Mouse (Mus musculus): ENCODE measurements around the gene Msto1.
A peak's percentile ranks its signal among the peaks of the same experiment; 100 is the strongest.
"Not testable (repeated sequence)": the region's sequence is repeated elsewhere in the genome, so short reads cannot be mapped to it uniquely, and the experiment has no call there.

Msto1 gene

GRCm38 (mm10) chr3:88913511-88914383, at the start of gene Msto1:
Gene Msto1, minus strand, starts transcription at chr3:88913999.
- peak; percentile 86 to 91 for DNase-seq (ENCODE audit: low spot score in 2 of 2)

- DNase-seq (ENCODE audit: low spot score in 2 of 2): not testable (repeated sequence)
These were observed 49.4 kb upstream of the Msto1 start for GRCm38 (mm10) chr3:88963211-88963610.

DNA sequence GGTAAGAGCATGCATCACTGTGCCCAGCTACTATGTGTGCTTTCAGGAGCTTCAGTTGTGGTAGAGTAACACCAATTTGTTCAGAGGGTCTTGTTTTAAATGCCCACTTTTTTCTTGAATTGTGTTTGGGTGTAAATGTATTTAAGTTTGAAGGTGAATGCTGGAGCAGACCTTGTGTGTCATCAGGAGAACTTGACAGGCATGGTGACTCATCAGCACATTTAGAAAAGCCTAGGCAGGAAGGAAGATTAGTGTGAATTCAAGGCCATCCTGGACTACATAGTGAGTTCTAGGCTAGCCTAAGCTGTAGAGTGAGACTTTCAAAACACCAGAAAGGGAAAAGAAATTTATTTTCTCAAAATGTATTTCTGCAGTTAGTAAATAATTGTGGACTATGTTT, 39.9 kb upstream of the Msto1 start:
- DNase-seq (ENCODE audit: low spot score in 2 of 2): no peak

DNA sequence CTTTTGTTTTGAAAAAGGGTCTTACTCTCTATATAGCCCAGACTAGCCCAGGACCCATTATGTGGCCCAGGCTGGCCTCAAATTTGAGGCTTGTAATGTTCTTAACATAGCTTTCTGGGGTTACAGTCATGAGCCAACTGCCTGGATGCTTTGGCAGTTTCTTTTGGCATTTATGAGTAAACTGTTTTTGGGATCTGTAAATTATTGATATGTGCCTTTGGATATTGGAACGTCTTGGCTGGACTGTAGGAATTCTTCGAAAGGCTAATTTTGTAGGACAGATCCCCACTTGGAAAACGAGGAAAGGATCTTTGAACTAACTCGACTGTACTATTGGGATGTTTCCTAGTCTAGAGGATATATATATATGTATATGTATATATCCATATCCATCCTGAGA, 39.4 kb upstream of the Msto1 start:
- no peak for DNase-seq (ENCODE audit: low spot score in 2 of 2)

DNA sequence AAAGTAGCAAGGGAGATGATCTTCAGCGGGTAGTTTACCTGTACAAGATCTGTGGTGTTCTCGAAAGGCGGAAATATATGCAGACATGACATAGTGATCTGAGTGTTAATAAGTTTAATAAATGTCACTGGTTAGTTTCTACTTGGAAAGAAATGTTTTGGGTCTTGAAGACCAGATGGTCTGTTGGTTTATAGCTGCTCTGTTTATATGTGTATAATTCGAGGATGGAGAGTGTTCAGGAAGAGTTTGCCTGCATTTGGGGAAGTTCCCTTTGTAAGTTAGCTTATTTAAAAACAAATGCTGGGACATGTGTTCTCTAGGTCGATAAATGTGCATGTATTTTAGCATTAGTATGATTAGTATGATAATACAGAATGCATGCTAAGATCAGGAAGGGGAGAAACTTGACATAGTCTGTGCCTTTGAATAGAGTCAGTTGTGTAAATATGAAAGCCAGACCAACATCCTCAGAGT, 37.6 kb upstream of the Msto1 start:
- no peak for DNase-seq (ENCODE audit: low spot score in 2 of 2)

DNA sequence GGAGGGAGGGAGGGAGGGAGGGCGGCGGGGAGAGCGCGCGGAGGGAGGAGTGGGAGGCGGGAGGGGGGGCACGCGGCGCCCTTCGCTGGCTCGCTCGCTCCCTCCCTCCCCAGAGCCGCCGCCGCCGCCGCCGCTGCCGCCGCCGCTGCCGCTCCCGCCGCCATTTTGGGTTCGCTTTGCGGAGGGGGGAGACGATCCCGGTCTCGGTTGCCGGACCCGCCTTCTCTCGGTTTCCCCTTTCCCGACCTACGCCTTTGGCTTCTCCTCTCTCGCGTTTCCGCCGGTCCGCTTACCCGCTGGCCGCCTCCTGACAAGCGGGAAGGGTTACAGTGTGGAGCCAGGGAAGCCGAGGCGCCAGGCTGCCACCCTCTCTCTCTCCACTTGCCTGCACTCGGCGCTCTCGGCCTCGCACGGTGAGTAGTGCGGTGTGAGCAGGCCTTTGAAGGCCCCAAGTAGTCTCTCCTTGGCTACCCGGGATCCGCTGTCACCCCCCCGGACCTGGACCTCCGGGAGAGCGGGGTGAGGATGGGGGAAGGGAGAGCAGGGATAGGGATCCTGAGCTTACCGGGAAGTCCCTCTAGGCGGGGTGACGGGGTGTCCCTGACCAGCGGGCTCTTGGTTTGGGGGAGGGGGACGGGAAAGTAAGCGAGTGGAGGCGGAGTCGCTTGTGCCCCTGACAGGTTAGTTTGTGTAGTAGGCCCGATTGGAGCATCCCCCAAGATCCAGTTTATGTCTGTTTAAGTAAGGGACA, 37.0 kb upstream of the Msto1 start, which contains the start of the genes Ash1l and Dap3:
Gene Ash1l (plus strand): TSS at position 47 of the 751 bp plus-strand sequence.
Gene Dap3 (minus strand): TSS at position 606 of the 751 bp plus-strand sequence.
- DNase-seq (ENCODE audit: low spot score in 2 of 2): peak; percentile 73 to 74

DNA sequence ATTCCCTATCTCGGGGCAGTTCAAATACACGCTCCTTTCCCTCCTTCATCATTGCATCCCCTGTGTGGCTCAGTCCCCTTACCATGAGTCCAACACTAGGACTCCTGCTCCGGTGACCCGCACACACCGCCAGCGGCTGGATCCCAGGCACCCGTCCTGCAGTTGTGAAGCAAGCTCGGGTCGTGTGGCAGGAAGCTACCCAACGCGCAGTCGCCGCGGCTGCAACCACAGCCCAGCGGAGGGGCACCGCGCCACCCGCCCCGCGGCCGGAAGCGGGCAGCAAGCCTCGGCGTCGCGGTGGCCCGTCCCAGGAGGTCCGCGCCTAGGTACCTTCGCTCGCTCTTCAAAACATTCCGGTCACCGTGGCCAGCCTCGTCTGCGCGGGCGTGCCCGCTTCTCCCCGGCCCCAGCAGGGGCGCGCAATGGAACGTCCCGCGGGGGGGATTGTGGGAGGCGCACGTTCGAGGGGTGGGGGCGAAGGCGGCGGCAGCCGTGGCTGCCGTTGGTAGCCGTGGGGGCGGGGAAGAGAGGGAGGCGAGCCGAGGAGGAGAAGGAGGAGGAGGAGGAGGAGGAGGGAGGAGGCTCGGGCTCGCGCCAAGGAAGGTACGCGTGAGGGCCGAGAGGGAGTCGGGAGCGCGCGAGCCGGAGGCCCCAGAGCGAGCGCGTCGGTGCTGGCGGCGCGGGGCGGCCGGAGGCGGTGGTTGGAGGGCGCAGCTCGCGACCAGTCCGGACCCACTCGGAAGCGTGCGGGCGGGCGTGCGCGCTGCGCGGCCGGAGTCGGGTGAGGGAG, 36.2 kb upstream of the Msto1 start:
- peak; percentile 89 to 94 for DNase-seq (ENCODE audit: low spot score in 2 of 2)

DNA sequence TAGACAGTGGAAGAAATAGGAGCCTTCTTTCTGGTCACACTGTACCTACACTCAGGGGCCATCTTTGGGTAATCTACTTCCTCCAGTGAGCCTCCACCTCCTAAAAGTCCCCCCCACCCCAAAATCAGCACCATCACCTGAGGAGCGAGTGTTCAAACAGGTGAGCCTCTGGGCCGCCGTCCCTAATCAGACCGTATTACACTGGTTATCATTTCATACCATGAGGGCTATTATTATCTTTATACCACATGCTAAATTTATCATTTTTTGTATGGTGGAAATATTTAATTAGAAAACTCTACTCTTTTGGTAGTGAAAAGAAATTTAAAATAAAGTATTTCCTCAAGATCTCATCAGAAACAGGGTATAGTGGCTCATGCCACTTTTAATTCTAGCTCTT, 30.3 kb upstream of the Msto1 start:
- DNase-seq (ENCODE audit: low spot score in 2 of 2): no peak

DNA sequence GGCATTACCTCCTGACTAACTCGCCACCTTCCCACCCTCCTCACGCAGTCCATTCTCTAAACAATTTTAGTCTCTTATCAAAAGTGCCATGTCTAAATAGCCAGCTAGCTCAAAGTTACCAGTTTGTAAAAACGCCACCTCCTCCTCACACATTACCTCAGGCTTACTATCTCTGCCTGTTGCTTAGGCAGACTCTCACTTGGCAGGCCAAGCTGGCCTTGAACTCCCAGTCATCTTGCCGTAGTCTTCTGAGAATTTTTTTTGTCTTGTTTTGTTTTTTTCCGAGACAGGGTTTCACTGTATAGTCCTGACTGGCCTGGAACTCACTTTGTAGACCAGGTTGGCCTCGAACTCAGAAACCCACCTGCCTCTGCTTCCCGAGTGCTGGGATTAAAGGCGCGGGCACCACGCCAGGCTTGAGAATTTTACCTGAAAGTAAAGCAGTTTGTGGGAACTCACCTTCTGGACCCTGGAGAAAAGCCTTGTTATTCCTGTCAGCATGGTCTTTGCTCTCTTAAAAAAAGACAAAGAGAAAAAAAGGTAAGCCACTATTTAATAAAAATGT, 28.6 kb upstream of the Msto1 start:
- no peak for DNase-seq (ENCODE audit: low spot score in 2 of 2)

DNA sequence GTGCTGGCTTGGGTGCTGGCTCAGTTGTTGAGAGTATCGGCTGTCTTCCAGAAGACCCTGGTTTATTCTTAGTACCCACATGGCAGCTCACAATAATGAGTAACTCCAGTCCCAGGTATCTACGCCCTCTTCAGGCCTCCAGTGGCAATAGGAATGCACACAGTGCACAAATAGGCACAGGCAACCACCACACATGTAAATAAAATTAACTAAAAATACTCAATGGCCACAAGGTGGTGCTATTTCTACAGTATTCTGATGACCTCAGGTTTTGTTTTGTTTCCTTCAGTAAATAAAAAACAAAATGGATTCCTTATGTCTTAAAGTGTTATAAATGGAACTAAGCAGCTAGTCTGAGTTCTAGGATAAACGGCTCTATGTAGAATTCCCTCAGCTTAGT, 25.9 kb upstream of the Msto1 start:
- DNase-seq (ENCODE audit: low spot score in 2 of 2): no peak

GRCm38 (mm10) chr3:88939071-88939470, 25.3 kb upstream of the Msto1 start:
- DNase-seq (ENCODE audit: low spot score in 2 of 2): no peak

DNA sequence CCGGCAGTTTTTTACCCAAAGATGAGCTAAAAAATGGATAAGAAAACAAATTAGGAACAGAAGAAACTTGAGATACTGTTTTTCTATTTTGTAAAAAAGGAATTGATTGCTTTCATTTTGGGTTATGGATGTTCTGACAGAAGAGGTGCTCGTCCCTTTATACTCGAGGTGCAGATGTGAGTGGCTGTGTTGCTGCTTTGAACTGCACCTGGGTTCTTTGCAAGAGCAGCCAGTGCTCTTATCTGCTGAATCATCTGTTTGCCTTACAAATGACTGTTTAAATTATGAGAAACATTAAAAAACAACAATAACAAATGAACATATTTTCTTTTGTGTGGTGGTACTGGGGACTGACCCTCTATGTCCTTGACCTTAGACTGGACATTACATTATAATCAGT, 15.7 kb upstream of the Msto1 start:
- DNase-seq (ENCODE audit: low spot score in 2 of 2): no peak

- no peak for DNase-seq (ENCODE audit: low spot score in 2 of 2)
These were observed 11.9 kb upstream of the Msto1 start for GRCm38 (mm10) chr3:88925651-88926050.

DNA sequence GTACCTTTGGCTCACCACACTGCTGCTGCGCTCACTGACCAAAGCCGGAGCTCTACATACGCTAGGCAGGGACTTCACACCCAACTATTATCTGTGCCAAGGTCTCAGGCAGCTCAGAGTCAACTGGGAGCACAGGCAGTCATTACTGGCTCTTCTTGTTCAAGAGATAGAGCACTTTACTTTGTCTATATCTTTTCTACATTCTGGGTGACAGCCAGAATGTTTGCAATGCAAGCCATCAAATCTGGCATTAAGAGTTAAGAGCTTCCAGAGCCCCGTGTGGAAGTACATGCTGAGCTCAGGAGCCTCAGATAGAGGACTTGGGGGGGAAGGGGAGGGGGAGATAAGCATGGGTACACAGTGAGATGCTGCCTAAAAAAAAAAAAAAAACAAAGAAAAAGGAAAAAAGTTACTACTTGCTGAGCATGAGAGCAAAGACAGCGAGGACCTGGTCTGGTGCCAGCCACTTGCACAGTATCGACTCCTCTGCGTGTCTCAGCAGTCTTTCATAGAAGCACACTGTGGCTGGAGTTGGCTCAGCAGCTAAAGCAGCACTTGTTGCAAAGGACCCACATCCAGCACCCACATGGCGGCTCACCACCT, 10.3 kb upstream of the Msto1 start:
- peak in 1 of 2 experiments; percentile 57 for DNase-seq (ENCODE audit: low spot score in 2 of 2)

- DNase-seq (ENCODE audit: low spot score in 2 of 2): no peak
These were observed 7.6 kb upstream of the Msto1 start for GRCm38 (mm10) chr3:88921411-88921810.

GRCm38 (mm10) chr3:88918981-88919380, 5.2 kb upstream of the Msto1 start:
- no peak for DNase-seq (ENCODE audit: low spot score in 2 of 2)

DNA sequence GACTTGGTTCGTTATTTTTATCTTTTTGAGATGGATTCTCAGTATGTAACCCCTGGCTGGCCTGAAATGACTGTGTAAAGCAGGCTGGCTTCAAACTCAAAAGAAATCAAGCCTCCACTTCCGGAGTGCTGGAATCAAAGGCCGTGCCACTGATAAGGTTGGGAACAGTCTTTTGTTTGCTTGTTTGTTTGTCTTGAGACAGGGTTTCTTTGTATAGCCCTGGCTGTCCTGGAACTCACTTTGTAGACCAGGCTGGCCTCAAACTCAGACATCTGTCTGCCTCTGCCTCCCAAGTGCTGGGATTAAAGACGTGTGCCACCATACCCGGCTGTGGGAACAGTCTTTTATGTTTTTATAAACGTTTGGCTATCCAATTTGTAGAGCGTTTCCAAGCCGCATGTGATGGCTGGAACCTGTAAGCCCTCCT, 598 bp upstream of the Msto1 start:
- DNase-seq (ENCODE audit: low spot score in 2 of 2): no peak

GRCm38 (mm10) chr3:88912585-88912984, 1.2 kb downstream of the Msto1 start:
- DNase-seq (ENCODE audit: low spot score in 2 of 2): no peak

- no peak for DNase-seq (ENCODE audit: low spot score in 2 of 2)
These were observed 7.2 kb downstream of the Msto1 start for GRCm38 (mm10) chr3:88906393-88907159.

- no peak for DNase-seq (ENCODE audit: low spot score in 2 of 2)
These were observed 8.1 kb downstream of the Msto1 start for GRCm38 (mm10) chr3:88905741-88906140.
